Mouse (Mus musculus): ENCODE data around the gene Rph3al. TPM values are rescaled to one million over a fixed set of nuclear protein-coding genes. Genes with fewer than 3 reads are reported as not detected.

Rph3al gene
- polyA plus RNA-seq, 1 experiment = not detected

DNA sequence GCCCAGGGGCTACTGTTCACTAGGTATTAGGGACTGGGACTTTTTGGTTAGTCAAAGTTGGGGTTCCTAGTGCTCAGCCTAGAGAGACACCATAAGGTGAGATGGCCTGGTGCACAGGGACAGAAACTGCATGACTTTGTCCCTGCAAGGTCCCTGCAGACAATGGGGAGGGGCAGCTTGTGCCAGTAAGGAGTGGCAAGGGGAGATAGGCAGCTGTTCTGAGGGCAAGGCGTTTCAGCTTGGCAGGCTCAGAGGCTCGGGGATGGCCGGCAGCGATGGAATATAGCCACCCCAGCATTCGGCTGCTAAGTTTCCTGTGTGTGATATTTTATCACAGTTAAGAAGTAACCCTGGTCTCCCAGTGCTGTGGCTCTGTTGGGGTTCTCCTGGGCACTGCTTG lies 154.4 kb downstream of the Rph3al start:
- no peak overlapping the region for H3K4me3 ChIP-seq (replicated peaks)
- no peak for TF ChIP-seq GATA1 (IDR thresholded peaks at IDR 0.05; ENCODE audit: low read length)
- TF ChIP-seq TAL1 (IDR thresholded peaks at IDR 0.05; ENCODE audit: low read length) = no peak
- no peaks in the 10 kb centered on the region for H3K4me1 ChIP-seq (ENCODE audit: control insufficient read depth)
- no peaks in the 10 kb centered on the region for H3K27me3 ChIP-seq (ENCODE audit: control insufficient read depth)
- no peaks in the 10 kb centered on the region for H3K9me3 ChIP-seq (ENCODE audit: control insufficient read depth, low read length)
- H3K36me3 ChIP-seq (ENCODE audit: control insufficient read depth) = no peaks in the 10 kb centered on the region

DNA sequence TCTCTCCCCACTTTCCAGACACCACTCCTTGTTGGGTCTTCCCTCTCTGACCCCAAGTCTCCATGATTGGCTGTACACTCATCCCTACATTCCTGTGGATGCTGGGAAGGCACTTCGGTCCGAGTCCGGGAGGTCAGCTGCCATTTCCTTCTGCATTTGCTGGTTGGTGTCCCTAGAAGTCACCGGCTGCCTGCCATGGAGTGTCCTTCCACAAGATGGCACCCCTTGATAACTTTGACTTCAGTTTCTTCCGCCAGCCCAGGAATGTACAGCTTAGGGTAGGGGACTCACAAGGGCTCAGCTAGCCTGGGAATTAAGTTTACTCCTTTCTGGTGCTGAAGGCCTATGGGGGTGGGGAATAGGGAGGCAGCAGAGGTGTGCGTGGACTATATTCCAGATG lies 156.3 kb downstream of the Rph3al start:
- Histone ChIP-seq H3K27me3 (ENCODE audit: control insufficient read depth) (no peaks in the 10 kb centered on the region), H3K36me3 (ENCODE audit: control insufficient read depth) (no peaks in the 10 kb centered on the region), H3K9me3 (ENCODE audit: control insufficient read depth, low read length) (no peaks in the 10 kb centered on the region), H3K4me3 (replicated peaks) (no peak overlapping the region), H3K4me1 (ENCODE audit: control insufficient read depth) (no peaks in the 10 kb centered on the region)
- TF ChIP-seq TAL1 (IDR thresholded peaks at IDR 0.05; ENCODE audit: low read length) (no peak), GATA1 (IDR thresholded peaks at IDR 0.05; ENCODE audit: low read length) (no peak)

Other genes with a start within 250 kb of the Rph3al start
- 9.4 and 20.2 TPM in 2 replicates for gene Ywhae, start 205.6 kb downstream of the Rph3al start, polyA plus RNA-seq (2012)
- gene Doc2b, start 142.4 kb downstream of the Rph3al start, polyA plus RNA-seq (2012) = not detected in 2 replicates
- gene 1700016K19Rik, start 61.5 kb upstream of the Rph3al start, polyA plus RNA-seq (2012) = not detected in 2 replicates
- 0.02 and 0.06 TPM in 2 replicates for gene Rflnb, start 89.4 kb upstream of the Rph3al start, polyA plus RNA-seq (2012)
- 1.0 and 1.8 TPM in 2 replicates for gene Vps53, start 241.2 kb upstream of the Rph3al start, polyA plus RNA-seq (2012)
- not detected in 2 replicates for gene Fam57a, start 241.2 kb upstream of the Rph3al start, polyA plus RNA-seq (2012)